Mouse (Mus musculus) ES-E14 (cell line): ENCODE measurements around the gene Elmo1.

Experiments used
- CHD2 ChIP-seq: IDR thresholded peaks from 2 replicates; pipeline ENCODE4 v1.6.1; 2014; ENCODE audit warnings: mild to moderate bottlenecking, low read depth, low read length, inconsistent platforms
- HCFC1 ChIP-seq: IDR thresholded peaks from 2 replicates; pipeline ENCODE4 v1.6.1; 2012; ENCODE audit warnings: low read length, inconsistent platforms, borderline replicate concordance; ENCODE audit not compliant: insufficient read depth
- MAFK ChIP-seq: IDR thresholded peaks from 2 replicates; pipeline ENCODE4 v1.6.1; 2014; ENCODE audit warnings: mild to moderate bottlenecking, low read depth, low read length, inconsistent platforms; ENCODE audit not compliant: insufficient read depth
- ZC3H11A ChIP-seq: IDR thresholded peaks from 2 replicates; pipeline ENCODE4 v1.6.1; 2012; ENCODE audit warnings: low read depth, mild to moderate bottlenecking, inconsistent platforms, low read length, borderline replicate concordance
- ZNF384 ChIP-seq: IDR thresholded peaks from 2 replicates; pipeline ENCODE4 v1.6.1; 2012; ENCODE audit warnings: low read depth, low read length, inconsistent platforms

DNA sequence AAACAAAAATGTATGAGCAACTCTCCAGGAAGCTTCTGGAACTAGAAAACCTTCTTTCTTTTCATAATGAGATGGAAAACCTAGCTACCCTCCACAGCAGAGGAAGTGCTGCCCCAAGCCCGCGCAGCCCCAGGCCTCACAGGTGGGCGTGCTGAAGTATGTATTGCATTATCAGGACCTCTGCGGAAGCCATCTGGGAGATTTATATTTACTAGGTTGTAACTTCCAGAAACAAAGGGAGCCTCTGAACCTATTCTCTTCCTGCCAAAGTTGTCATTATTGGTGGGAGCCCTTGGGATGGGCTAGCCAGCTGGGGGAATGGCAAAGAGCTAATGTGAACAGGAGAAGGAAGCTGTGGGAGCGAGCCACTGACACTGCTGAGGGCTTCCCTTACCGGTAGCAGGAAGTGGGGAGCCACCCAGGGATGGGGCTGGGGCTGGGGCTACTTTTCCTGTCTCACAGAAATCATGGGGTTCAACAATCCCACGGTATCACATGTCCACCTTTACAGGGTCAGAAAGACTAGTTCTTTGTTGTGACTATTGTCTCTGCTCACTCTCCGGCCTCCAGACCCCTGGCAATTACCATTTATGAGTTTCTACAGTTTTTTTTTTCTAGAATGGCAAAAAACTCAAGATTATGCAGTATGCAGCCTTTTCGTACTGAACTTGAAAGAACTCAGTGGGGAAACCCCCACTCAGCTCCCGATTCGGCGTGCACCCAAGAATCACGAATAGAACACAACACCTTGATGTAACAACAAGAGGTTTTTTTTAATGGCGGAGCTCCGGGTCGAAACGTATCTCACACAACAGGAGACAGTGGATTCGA is 44.2 kb downstream of the Elmo1 start:
- TF ChIP-seq ZC3H11A (no peak), HCFC1 (no peak), MAFK (no peak), CHD2 (no peak), ZNF384 (no peak)
